In genomic region chr5:30012726-30013503, GRCm38 (mm10) we compare ENCODE assay signal across 1 mouse cellular context.
TF ChIP-seq lines count a peak whose summit lies in the region.

Gene Il6 (plus strand): TSS chr5:30013114.

TF ChIP-seq in MEL, 35 proteins besides CTCF, POLR2A, EP300 and RAD21 (continued from another document):
- TF ChIP-seq POLR2AphosphoS2 (IDR thresholded peaks at IDR 0.05; ENCODE audit: low read length) (peak; percentile 64; the same call in 1 of the 2 replicates), ZC3H11A (IDR thresholded peaks at IDR 0.05; ENCODE audit: low read depth, low read length) (peak; percentile 66), SIN3A (IDR thresholded peaks at IDR 0.05; ENCODE audit: low read length) (peak; percentile 79)
TF ChIP-seq in MEL: peak in this region for 19.
